Mouse (Mus musculus): Measurements from ENCODE around the gene Il7r.

The Il7r gene

DNA sequence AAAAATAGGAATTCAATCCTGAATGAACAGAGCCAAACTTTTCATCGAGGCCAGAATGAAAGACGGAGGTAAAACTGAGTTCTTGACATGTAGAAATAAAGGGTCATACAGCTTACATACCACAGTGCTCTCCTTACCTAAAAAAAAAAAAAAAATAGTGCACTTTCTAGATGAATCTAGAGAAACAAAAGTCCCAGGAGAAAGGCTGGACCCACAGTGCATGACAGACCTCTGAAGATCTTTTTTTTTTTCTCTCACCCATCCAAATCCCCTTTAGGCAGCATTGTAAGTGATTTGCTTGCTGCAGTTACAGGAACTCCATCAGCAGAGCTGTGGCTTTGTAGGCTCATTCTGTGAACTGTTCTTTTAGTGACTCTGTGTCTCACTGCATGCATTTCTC, 19.0 kb upstream of the Il7r start:
- Histone ChIP-seq H3K36me3 (ENCODE audit: insufficient read depth, low read length) (no peaks in the 10 kb centered on the region), H3K9me3 (ENCODE audit: low read length) (no peaks in the 10 kb centered on the region)

DNA sequence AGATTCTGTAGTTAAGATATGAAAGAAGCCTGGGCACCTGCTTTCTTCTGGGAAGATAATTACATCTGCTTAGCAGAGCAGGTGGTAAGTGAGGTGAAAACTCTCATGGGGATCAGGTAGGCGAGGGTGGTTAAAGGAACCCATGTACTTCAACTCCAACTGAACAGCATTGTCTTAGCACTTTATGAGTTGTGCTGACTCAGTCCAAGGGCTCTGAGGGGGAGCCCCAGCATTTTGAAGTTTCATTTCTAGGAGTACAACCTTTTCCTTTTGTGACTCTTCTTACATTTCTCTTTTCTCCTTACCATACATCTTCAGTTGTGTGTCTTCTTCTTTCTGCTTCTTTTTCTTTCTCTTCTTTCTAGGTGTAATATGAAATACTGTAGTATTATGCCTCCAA, 5.2 kb upstream of the Il7r start:
- no peak for TF ChIP-seq POU5F1 (IDR thresholded peaks at IDR 0.05; ENCODE audit: borderline replicate concordance, low read length)

More for the DNA sequence above, 19.0 kb upstream of the Il7r start:
- no peaks in the 10 kb centered on the region for H3K4me1 ChIP-seq (replicated peaks; ENCODE audit: low read depth, low read length)
- TF ChIP-seq CTCF (conservative IDR thresholded peaks at IDR 0.05; ENCODE audit: low read length) (no peak), NANOG (IDR thresholded peaks at IDR 0.05; ENCODE audit: borderline replicate concordance, low read length) (no peak)
- no peak overlapping the region for H3K4me3 ChIP-seq (replicated peaks; ENCODE audit: low read length)
- no peaks in the 10 kb centered on the region for H3K27me3 ChIP-seq (ENCODE audit: insufficient read depth, low read length)

DNA sequence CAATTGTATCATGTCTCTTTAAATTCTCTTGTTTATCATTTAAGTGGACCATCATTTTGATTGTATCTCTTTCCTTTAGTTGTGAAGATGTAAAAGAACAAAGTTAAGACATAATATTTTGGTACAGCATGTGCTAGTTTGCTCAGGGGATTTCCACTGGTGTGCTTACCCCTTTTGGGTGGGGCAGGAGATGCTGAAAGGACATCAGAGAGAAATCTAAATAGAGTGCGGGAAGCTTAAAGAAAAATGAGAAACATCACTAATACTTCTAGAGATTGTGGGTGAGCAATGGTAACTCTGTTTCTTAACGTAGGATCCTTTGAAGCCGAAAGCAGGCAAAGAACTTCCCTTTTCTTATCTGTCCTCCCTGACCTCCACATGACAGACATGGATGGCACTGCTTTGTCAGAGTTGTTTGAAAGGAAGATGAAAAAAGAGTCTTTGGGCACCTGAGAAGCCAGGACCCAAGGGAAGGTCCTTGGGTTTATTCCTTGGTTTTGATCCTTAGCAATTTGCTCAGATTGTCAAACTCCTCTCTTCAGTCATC, 3.5 kb upstream of the Il7r start:
- H3K27me3 ChIP-seq (ENCODE audit: insufficient read depth, low read length): no peaks in the 10 kb centered on the region
- no peaks in the 10 kb centered on the region for H3K4me1 ChIP-seq (replicated peaks; ENCODE audit: low read depth, low read length)
- no peaks in the 10 kb centered on the region for H3K36me3 ChIP-seq (ENCODE audit: insufficient read depth, low read length)
- H3K9me3 ChIP-seq (ENCODE audit: low read length): no peaks in the 10 kb centered on the region
- TF ChIP-seq CTCF (conservative IDR thresholded peaks at IDR 0.05; ENCODE audit: low read length) (no peak), POU5F1 (IDR thresholded peaks at IDR 0.05; ENCODE audit: borderline replicate concordance, low read length) (no peak), NANOG (IDR thresholded peaks at IDR 0.05; ENCODE audit: borderline replicate concordance, low read length) (no peak)
- no peak overlapping the region for H3K4me3 ChIP-seq (replicated peaks; ENCODE audit: low read length)

More for the DNA sequence above, 5.2 kb upstream of the Il7r start:
- Histone ChIP-seq H3K4me3 (replicated peaks; ENCODE audit: low read length) (no peak overlapping the region), H3K27me3 (ENCODE audit: insufficient read depth, low read length) (no peaks in the 10 kb centered on the region), H3K4me1 (replicated peaks; ENCODE audit: low read depth, low read length) (no peaks in the 10 kb centered on the region), H3K36me3 (ENCODE audit: insufficient read depth, low read length) (no peaks in the 10 kb centered on the region), H3K9me3 (ENCODE audit: low read length) (no peaks in the 10 kb centered on the region)

DNA sequence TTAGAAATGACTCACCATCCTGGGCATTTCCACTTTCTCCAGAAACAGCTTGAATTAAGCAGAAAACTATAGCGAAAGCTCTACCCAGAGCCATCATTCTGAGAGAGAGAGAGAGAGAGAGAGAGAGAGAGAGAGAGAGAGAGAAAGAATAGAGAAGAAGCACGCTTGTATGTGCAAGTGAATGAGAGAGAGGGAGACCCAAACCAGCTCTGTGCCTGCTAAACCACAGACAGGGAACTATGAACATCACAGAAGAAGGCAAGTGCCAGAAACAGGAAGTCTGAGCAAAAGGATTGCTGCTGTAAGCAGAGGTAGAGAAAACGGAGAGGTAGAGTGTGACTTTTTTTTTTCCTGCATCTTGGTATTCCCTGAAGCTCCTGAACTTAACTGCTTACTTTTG, 330 bp downstream of the Il7r start:
- no peaks in the 10 kb centered on the region for H3K36me3 ChIP-seq (ENCODE audit: insufficient read depth, low read length)
- no peaks in the 10 kb centered on the region for H3K9me3 ChIP-seq (ENCODE audit: low read length)
- H3K4me3 ChIP-seq (replicated peaks; ENCODE audit: low read length): no peak overlapping the region
- no peak for TF ChIP-seq CTCF (conservative IDR thresholded peaks at IDR 0.05; ENCODE audit: low read length)
- TF ChIP-seq POU5F1 (IDR thresholded peaks at IDR 0.05; ENCODE audit: borderline replicate concordance, low read length): no peak
- no peak for TF ChIP-seq NANOG (IDR thresholded peaks at IDR 0.05; ENCODE audit: borderline replicate concordance, low read length)
- H3K4me1 ChIP-seq (replicated peaks; ENCODE audit: low read depth, low read length): no peaks in the 10 kb centered on the region
- H3K27me3 ChIP-seq (ENCODE audit: insufficient read depth, low read length): no peaks in the 10 kb centered on the region

DNA sequence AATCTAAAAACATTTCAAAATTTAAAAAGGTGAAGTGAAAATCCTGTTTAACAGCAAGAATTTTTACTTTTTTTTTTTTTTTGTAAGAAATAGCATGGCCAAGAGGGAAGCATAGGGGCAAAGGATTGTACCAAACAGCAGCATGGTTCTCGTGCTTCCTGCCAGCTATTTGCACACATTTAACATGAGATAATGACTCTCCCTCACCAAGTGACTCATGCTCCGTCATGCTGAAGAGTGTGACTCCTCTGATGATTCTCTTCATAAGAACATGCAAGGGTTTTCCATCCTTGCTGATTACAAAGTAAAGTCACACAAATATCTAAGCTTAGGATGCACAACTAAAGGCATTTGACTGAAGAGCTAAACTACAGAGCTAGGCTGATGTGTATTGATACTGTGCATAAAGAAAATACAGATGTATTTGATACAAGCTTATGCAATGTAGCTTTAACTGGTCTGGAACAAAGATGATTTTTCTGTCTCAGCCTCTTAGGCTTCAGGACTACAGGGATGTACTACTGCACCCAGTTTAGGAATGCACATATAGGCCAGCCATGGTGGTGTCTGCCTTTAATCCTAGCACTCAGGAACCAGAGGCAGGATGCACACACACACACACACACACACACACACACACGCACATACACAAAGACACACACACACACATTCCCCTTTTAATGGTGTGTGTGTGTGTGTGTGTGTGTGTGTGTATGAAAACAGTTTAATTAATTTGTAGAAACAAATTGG, 1.6 kb downstream of the Il7r start:
- H3K4me1 ChIP-seq (replicated peaks; ENCODE audit: low read depth, low read length): no peaks in the 10 kb centered on the region
- H3K4me3 ChIP-seq (replicated peaks; ENCODE audit: low read length): no peak overlapping the region
- H3K27me3 ChIP-seq (ENCODE audit: insufficient read depth, low read length): no peaks in the 10 kb centered on the region
- H3K36me3 ChIP-seq (ENCODE audit: insufficient read depth, low read length): no peaks in the 10 kb centered on the region
- no peaks in the 10 kb centered on the region for H3K9me3 ChIP-seq (ENCODE audit: low read length)
- no peak for TF ChIP-seq CTCF (conservative IDR thresholded peaks at IDR 0.05; ENCODE audit: low read length)
- TF ChIP-seq POU5F1 (IDR thresholded peaks at IDR 0.05; ENCODE audit: borderline replicate concordance, low read length): no peak
- no peak for TF ChIP-seq NANOG (IDR thresholded peaks at IDR 0.05; ENCODE audit: borderline replicate concordance, low read length)

DNA sequence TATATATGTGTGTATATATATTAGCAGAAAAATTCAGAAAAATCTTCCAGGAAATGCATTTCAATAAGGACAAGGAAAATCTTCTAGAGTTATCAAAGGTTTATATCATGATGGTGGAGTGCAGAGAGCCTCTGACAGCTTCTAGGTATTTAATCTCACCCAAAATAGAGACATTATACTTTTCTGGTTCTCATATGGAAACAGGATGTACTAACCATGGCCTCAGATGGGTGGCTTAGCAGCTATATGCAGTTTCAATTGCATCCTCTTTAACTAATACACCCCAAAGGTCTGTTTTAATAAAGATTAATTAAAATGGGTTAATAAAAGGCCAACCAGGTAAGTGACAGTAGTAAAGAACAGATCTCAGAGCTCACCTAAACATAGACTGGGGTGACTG, 3.6 kb downstream of the Il7r start:
- Histone ChIP-seq H3K4me1 (replicated peaks; ENCODE audit: low read depth, low read length) (no peaks in the 10 kb centered on the region), H3K27me3 (ENCODE audit: insufficient read depth, low read length) (no peaks in the 10 kb centered on the region), H3K4me3 (replicated peaks; ENCODE audit: low read length) (no peak overlapping the region), H3K9me3 (ENCODE audit: low read length) (no peaks in the 10 kb centered on the region), H3K36me3 (ENCODE audit: insufficient read depth, low read length) (no peaks in the 10 kb centered on the region)
- TF ChIP-seq NANOG (IDR thresholded peaks at IDR 0.05; ENCODE audit: borderline replicate concordance, low read length) (no peak), CTCF (conservative IDR thresholded peaks at IDR 0.05; ENCODE audit: low read length) (no peak), POU5F1 (IDR thresholded peaks at IDR 0.05; ENCODE audit: borderline replicate concordance, low read length) (no peak)

DNA sequence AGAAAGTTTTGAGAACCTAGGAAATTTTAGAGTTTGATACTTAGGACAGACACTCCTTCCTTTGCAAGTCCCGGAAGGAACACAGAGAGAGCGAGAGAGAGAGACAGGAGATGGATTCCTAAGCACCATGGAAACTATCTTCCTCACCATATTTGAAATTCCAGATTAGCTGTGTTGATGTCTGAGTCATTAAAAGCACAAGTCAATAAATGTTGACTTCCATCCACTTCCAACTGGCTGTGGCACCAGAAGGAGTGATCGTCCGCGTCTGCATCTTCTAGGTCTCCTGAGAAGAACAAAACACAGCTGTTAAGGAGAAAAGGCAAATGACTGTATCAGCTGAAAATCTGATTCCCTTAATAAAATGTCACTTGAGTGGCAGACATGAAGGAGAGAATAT, 5.1 kb downstream of the Il7r start:
- H3K4me3 ChIP-seq (replicated peaks; ENCODE audit: low read length): no peak overlapping the region
- no peaks in the 10 kb centered on the region for H3K9me3 ChIP-seq (ENCODE audit: low read length)
- TF ChIP-seq POU5F1 (IDR thresholded peaks at IDR 0.05; ENCODE audit: borderline replicate concordance, low read length): no peak
- no peak for TF ChIP-seq CTCF (conservative IDR thresholded peaks at IDR 0.05; ENCODE audit: low read length)
- TF ChIP-seq NANOG (IDR thresholded peaks at IDR 0.05; ENCODE audit: borderline replicate concordance, low read length): no peak
- no peaks in the 10 kb centered on the region for H3K27me3 ChIP-seq (ENCODE audit: insufficient read depth, low read length)
- no peaks in the 10 kb centered on the region for H3K36me3 ChIP-seq (ENCODE audit: insufficient read depth, low read length)
- no peaks in the 10 kb centered on the region for H3K4me1 ChIP-seq (replicated peaks; ENCODE audit: low read depth, low read length)

DNA sequence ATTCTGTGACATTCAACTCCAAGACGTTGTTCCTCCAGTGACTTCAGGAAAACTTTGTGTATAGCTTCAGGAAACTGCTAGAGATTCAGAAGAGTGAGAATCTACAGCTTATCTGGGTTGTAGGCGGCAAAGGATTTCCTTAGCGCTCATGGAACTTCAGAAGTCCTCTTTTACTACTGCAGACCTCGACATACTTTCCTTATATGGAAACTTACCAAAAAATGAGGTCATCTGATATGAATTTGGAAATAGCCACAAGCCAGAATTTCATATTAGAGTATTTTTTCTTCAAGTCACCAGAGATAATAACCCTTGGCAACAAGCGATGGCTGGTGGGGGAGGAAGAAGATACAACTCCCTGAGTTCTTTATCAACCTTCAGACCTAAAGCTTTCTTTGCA, 6.0 kb downstream of the Il7r start:
- Histone ChIP-seq H3K4me3 (replicated peaks; ENCODE audit: low read length) (no peak overlapping the region), H3K36me3 (ENCODE audit: insufficient read depth, low read length) (no peaks in the 10 kb centered on the region), H3K4me1 (replicated peaks; ENCODE audit: low read depth, low read length) (no peaks in the 10 kb centered on the region), H3K27me3 (ENCODE audit: insufficient read depth, low read length) (no peaks in the 10 kb centered on the region), H3K9me3 (ENCODE audit: low read length) (no peaks in the 10 kb centered on the region)
- TF ChIP-seq CTCF (conservative IDR thresholded peaks at IDR 0.05; ENCODE audit: low read length): no peak
- no peak for TF ChIP-seq NANOG (IDR thresholded peaks at IDR 0.05; ENCODE audit: borderline replicate concordance, low read length)
- TF ChIP-seq POU5F1 (IDR thresholded peaks at IDR 0.05; ENCODE audit: borderline replicate concordance, low read length): no peak

DNA sequence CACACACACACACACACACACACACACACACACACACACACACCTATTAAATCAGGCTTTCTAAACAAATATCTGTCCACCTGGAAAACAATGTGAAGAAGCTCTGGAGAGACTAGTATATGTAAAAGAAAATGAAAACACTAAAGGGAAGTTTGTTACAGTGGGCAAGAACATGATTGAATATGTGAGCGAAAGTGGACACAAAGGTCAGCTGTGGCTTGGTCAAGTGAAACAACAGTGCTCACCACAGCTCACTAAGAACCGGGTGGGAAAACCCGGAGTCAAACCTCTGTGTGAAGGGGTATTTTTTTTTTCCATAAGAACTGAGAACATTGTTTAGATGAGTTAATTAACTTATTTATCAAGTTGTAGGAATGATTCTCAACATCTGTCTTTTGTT, 6.9 kb downstream of the Il7r start:
- Histone ChIP-seq H3K4me1 (replicated peaks; ENCODE audit: low read depth, low read length) (no peaks in the 10 kb centered on the region), H3K27me3 (ENCODE audit: insufficient read depth, low read length) (no peaks in the 10 kb centered on the region), H3K9me3 (ENCODE audit: low read length) (no peaks in the 10 kb centered on the region), H3K4me3 (replicated peaks; ENCODE audit: low read length) (no peak overlapping the region), H3K36me3 (ENCODE audit: insufficient read depth, low read length) (no peaks in the 10 kb centered on the region)
- TF ChIP-seq CTCF (conservative IDR thresholded peaks at IDR 0.05; ENCODE audit: low read length) (no peak), POU5F1 (IDR thresholded peaks at IDR 0.05; ENCODE audit: borderline replicate concordance, low read length) (no peak), NANOG (IDR thresholded peaks at IDR 0.05; ENCODE audit: borderline replicate concordance, low read length) (no peak)
